In the genomic region with DNA sequence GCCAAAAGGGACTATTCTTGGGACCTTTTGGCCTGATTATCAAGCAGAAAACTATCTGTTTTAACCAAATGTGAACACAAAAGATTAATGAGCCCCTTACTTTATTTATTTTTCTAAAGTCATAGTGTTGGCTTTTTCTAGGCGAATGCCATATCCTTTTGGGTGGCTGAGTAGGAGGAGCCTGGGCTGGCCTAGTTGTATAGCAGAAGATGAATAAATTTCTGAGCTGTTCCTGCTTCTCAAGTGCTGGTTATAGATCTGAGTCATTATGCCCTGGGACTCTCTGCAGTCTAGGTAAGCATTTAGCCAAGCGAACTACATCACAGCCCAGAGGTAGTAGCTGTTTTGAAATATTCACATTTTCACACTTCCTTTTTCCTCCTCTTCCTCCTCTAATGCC, we compare ENCODE assay signal across 23 mouse cellular contexts. TPM values are rescaled to one million over a fixed set of nuclear protein-coding genes. Genes with fewer than 3 reads are reported as not detected.
A peak's percentile ranks its signal among the peaks of the same experiment; 100 is the strongest.
DNase-seq lines count a peak whose midpoint lies in the region; TF ChIP-seq lines count a peak whose summit lies in the region.
"Had no signal": no experiment of that assay in that cellular context is flagged by ENCODE, and none has a peak within 500 bp of the region (broad histone marks: within the 10 kb centered on the region; RNA-seq: fewer than 3 reads in every experiment).

No protein-coding gene starts in this region.

- no peak for TF ChIP-seq CTCF in gastrocnemius, adult 2 months (IDR thresholded peaks at IDR 0.05)
- no peak for TF ChIP-seq CTCF in layer of hippocampus, adult 2 months (conservative IDR thresholded peaks at IDR 0.05)

- peak overlapping the region; percentile 86 for H3K4me3 ChIP-seq in gastrocnemius, adult 2 months
- no peak overlapping the region for H3K4me3 ChIP-seq in layer of hippocampus, adult 2 months
- H3K4me3 ChIP-seq: hindbrain, embryonic 13.5 days; kidney, embryonic 15.5 days; limb, embryonic 15.5 days had no signal

- intact Hi-C loops in gastrocnemius, adult 2 months (cut with DNase I), result no loop called here

- H3K27ac ChIP-seq in gastrocnemius, adult 2 months, result peak overlapping the region; percentile 32
- H3K27ac ChIP-seq in layer of hippocampus, adult 2 months, result peak overlapping the region; percentile 44; the same call in 1 of the 2 replicates
- H3K27ac ChIP-seq: hindbrain, embryonic 13.5 days; kidney, embryonic 15.5 days; limb, embryonic 15.5 days had no signal

- no peak for DNase-seq in gastrocnemius, adult 2 months
- no peak for DNase-seq in gastrocnemius, adult 18-20 months (ENCODE audit: low spot score)
- DNase-seq in layer of hippocampus, adult 2 months (ENCODE audit: low spot score in 2 of 2), result no peak
- no peak for DNase-seq in layer of hippocampus, postnatal 10 days (ENCODE audit: low spot score in 2 of 2)
- DNase-seq in 416B (ENCODE audit: low read depth), result peak; percentile 71
- DNase-seq in brain, adult 2 months (ENCODE audit: low read depth, low spot score), result peak; percentile 69
- no peak for DNase-seq in spleen, postnatal 14 days (ENCODE audit: low spot score in 2 of 2)
- DNase-seq: adrenal gland, postnatal 14 days; cerebellum, adult 8-10 months; forebrain, postnatal 0 days; gastrocnemius, postnatal 10 days; heart, postnatal 14 days; kidney, adult 11 months; kidney, postnatal 36 days; left cerebral cortex, postnatal 4 days; lung, postnatal 4 days; right cerebral cortex, postnatal 25 days; spleen, adult 18-20 months; thymus, postnatal 25 days had no signal

RNA-seq across cellular contexts. Expression of a gene that starts 4.4 kb away (rescaled TPM):
- 1,000 to 10,000 TPM; 1,176 to 1,655 TPM for total RNA-seq in gastrocnemius, adult 2 months (2021)
- total RNA-seq in gastrocnemius, adult 18-20 months (2021), result 1,000 to 10,000 TPM; 1,174 to 1,300 TPM
- total RNA-seq in layer of hippocampus, adult 2 months (2021), result 100 to 1,000 TPM; 372 to 376 TPM
- total RNA-seq in layer of hippocampus, postnatal 10 days (2021), result 100 to 1,000 TPM; 486 to 497 TPM

RNA-seq across cellular contexts. Expression of a gene that starts 11.8 kb away (rescaled TPM):
- 1 to 10 TPM; 5.9 TPM for total RNA-seq in gastrocnemius, adult 2 months (2021)
- total RNA-seq in gastrocnemius, adult 18-20 months (2021), result 1 to 10 TPM; 5.6 to 6.3 TPM
- 10 to 100 TPM; 19.9 to 25.7 TPM for total RNA-seq in layer of hippocampus, adult 2 months (2021)
- total RNA-seq in layer of hippocampus, postnatal 10 days (2021), result 10 to 100 TPM; 24.6 to 28.8 TPM

RNA-seq across cellular contexts. Expression of a gene that starts 21.7 kb away (rescaled TPM):
- not detected for total RNA-seq in gastrocnemius, adult 2 months (2021)
- total RNA-seq in gastrocnemius, adult 18-20 months (2021), result not detected
- total RNA-seq in layer of hippocampus, adult 2 months (2021), result 10 to 100 TPM in 1 of 2 experiments, 1 to 10 TPM in 1; 9.5 to 10.2 TPM
- 10 to 100 TPM; 11.5 to 11.7 TPM for total RNA-seq in layer of hippocampus, postnatal 10 days (2021)
- total RNA-seq: gastrocnemius, postnatal 10 days; neutrophil, adult 5-6 weeks had no signal

RNA-seq across cellular contexts. Expression of a gene that starts 27.0 kb away (rescaled TPM):
- 10 to 100 TPM; 67.6 to 97.7 TPM for total RNA-seq in gastrocnemius, adult 2 months (2021)
- total RNA-seq in gastrocnemius, adult 18-20 months (2021), result 10 to 100 TPM; 75.0 to 76.2 TPM
- total RNA-seq in layer of hippocampus, adult 2 months (2021), result 10 to 100 TPM; 72.5 to 77.6 TPM
- 10 to 100 TPM; 70.4 to 76.5 TPM for total RNA-seq in layer of hippocampus, postnatal 10 days (2021)

RNA-seq across cellular contexts. Expression of a gene that starts 35.2 kb away (rescaled TPM):
- 10 to 100 TPM; 39.6 to 46.4 TPM for total RNA-seq in gastrocnemius, adult 2 months (2021)
- 10 to 100 TPM; 41.8 to 43.1 TPM for total RNA-seq in gastrocnemius, adult 18-20 months (2021)
- total RNA-seq in layer of hippocampus, adult 2 months (2021), result 10 to 100 TPM; 22.5 to 26.3 TPM
- 10 to 100 TPM; 28.9 to 33.3 TPM for total RNA-seq in layer of hippocampus, postnatal 10 days (2021)

Comparison
In these comparisons a context has a peak if more than half of its experiments do, and no peak if none do; other contexts are left out.
1. DNase-seq: peak in 416B (single experiment) and brain, adult 2 months (single experiment); none in gastrocnemius, adult 2 months (single experiment), gastrocnemius, adult 18-20 months (single experiment), layer of hippocampus, adult 2 months (0 of 2), layer of hippocampus, postnatal 10 days (0 of 2) and spleen, postnatal 14 days (0 of 2).
2. RNA of a gene that starts 21.7 kb away (total RNA-seq): 11.5 to 11.7 TPM in layer of hippocampus, postnatal 10 days and 9.5 to 10.2 TPM in layer of hippocampus, adult 2 months; not detected in gastrocnemius, adult 18-20 months and not detected in gastrocnemius, adult 2 months; every median in the first group is over 10 times any median in the second.